Mouse (Mus musculus) brain, adult 2 months (tissue): ENCODE measurements around the gene Schip1.

ENCODE experiments used
- DNase-seq: peaks from one replicate; pipeline ENCODE4 v3.0.0; 2011; ENCODE audit warnings: low read depth, low spot score

Gene Schip1

DNA sequence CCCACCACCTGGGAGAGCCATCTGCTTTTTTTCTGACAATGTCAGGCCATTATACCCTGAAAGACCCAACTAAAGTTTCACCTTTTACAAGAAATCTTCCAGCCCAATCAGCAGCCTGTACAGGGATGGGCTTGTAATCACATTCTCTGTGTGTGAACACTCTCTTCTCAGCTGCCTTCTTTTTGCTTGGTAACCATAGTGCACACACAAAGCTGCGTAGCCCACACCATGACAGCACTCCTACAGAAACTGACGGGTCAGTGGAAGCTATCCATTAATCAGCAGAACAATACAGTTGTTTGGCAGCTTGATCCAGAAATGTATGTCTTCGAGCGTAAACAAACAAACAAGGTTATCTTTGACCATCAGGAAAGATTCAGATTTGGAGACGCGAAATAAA, 205.6 kb downstream of the Schip1 start:
- DNase-seq, result no peak

DNA sequence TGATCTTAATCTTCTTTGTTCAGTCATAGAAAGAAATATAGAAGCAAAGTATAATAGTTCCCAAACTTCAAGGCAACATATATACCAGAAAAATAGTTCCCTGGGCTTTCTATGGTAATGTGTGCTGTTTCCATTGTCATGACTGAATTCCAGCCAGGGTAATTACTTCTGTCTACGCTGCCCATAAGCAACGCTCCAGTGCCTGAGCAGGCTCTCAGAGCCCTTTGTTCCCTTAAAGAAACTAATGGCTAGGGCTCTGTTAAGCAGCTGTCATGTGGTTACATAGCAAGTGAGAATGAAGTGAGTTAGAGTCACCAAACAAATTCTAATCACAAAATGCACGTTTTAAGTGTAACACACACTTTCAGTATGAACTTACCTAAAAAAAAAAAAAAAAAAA, 206.9 kb downstream of the Schip1 start:
- DNase-seq, result no peak

DNA sequence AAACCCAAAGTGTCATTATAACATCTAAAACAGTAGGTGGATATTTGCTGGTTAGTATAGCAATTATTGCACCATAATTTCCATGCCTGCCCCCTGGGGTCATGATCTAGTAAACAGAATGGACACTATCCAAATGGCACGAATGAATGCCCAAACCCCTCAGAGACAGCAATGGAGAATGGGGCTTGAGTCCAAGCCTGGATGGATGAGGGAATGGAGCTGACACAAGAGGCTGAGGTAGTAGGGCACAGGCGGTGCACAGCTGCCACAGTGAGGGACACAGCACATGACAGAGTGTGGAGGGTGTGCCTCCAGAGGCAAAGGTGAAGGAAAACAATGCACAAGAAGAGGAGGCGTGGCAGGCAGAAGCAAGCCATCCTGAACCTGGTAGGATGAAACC, 207.3 kb downstream of the Schip1 start:
- DNase-seq, result no peak

DNA sequence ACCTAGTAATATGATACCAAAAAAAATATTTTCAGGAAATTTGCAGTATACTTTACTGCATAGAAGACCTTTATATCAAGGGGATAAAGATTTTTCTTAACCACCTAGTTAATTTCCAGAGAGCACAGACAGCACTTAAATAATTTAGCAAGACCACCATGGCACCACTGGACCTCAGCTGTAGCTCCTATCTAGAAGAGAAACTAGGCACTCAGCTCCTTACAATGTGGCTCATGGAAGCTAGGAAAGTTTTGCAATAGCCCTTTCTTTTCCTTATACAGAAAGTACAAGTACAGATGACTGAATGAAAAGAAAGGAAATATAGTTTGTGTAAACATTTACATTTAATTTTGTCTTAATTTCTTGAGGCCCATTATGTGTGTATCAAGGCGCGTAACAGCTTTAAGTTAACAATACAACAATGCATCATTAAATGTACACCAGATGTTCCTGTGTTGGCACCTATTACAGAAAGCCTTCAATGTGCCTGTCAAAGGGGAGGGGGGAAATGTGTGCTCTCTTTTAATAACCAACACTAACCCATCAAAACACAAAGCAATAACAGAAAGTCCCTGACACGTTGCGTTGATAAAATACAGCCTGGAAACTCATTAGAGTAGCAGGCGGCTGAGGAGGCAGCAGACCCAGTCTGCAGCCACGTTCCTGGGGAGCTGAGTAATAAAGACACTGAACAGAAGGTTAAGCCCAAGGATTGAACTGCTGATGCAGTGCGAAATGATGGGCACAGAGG, 218.4 kb downstream of the Schip1 start:
- DNase-seq, result no peak

DNA sequence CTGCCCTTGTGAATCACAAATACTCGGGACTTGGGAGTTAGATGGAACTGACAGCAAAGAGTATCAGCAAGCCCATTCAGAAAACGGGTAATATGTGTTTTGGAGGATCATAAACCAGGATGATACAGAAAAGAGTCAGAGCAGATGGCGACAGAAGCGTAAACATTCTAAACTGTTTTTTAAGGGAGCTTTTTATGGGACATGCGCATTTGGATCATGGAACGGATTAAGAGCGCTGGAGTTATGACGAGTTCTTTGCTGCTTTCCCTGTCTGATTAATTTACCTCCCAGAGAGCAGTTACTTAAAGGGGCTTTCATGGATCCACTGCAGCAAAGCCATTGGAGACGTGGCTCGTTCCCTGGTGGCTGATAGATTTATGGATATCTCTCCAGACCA, 219.0 kb downstream of the Schip1 start:
- peak; percentile 53 for DNase-seq

DNA sequence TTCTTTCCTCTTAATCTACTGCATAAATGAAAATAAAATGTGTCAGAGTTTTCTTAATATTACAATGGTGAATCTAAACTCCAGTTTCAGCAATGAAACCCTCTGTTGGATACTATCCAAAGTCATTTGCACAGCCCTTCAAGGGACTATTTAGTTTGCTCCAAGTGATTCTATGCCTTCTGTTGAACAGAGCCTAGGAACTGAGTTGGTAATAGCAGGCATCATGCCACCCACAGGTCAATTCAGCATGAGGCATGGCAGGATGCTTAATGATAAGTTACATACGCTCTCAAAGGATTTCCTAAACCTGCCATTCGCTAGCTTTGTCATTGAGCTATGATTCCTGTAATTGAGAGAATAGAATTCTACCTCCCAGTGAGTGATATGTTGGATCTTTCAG, 219.9 kb downstream of the Schip1 start:
- peak; percentile 10 for DNase-seq

DNA sequence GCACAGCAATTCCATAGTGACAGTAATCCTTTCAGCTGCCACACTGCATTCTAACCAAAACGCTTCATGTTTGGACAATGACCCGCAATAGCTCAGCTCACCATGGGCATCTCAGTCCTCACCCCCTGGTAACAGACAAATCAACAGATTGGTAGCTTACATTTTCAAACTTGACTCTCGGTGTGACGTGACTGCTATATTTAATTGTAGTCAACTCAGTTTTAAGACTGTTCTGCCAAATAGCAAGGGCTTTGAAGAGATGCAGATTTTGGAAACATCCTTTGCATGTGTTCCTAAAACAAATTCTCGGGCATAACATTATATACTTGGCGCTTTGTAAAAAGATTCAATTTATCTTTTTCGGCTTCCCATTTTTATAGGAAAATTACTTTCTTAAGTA, 232.2 kb downstream of the Schip1 start:
- DNase-seq, result peak; percentile 15

DNA sequence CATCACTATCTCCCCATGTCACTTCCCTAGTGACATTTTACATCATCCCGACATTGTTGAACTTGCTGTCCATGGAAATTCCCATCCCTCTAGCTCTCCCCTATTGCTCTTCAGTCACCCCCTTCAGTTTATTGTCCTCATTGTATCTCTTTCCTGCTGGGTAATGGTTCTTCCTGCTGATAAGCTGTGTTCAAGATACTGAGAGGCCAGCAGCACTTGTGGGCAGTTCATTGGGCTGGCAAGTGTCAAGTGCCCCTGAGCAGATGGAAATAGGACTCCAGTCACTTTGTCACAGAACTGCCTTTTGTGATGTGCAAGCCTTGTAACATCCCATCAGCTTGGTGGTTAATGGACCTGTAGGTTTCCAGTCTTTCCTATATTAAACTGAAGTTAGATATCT, 241.0 kb downstream of the Schip1 start:
- no peak for DNase-seq

DNA sequence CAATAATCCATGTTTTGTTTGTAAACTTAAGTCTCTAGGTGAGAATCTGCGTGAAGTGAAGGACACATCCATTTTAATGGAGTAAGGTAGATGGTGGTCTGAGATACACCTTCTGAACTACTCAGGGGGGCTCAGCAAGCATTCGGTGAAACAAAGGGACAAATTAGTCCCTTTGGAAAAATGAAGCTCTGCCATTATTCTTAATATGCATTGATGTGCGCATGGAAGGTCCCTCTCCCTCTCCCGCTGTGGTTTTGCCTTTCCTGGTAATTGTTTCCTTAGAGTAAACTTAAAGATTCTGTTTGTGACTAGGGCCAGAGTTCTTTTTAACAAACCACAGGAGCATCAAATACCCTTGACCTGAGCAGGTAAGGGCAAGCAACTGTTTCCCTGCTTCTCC, 242.1 kb downstream of the Schip1 start:
- no peak for DNase-seq

DNA sequence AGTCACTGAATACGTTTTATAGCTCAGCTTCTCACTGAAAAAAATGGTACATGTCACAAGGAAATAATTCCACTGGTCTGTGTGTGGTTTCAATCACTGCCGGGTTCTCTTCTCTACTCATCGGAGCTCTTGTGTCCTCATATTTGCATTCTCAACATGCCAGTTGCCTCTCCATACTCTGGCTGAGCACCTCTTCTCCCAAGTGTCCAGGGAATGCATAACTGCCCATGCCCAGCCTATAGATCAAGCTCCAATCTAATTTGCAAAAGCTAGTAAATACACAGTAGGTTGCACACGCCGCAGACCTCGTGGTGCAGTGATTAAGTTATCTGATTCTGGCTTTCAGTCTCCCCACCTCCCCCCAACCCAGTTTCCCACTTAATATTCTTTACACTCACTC, 261.0 kb downstream of the Schip1 start:
- DNase-seq, result no peak

DNA sequence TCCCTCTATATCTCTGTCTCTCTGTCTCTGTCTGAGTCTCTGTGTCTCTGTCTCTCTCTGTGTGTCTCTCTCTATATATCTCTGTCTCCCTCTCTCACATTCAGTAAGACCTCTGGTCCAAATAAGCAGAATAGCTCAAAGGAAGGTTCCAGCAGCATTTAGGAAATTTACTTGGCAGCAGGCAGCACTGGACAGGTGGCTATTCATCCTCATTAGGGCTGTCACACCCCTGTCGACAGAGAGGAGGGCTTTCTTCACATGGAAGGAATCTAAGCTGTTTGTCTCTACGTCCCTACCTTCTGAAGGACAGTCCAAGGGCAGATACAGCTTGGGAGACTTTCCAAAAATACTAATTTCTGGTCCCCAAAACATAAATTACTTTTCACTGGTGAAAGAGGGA, 267.9 kb downstream of the Schip1 start:
- DNase-seq, result no peak

DNA sequence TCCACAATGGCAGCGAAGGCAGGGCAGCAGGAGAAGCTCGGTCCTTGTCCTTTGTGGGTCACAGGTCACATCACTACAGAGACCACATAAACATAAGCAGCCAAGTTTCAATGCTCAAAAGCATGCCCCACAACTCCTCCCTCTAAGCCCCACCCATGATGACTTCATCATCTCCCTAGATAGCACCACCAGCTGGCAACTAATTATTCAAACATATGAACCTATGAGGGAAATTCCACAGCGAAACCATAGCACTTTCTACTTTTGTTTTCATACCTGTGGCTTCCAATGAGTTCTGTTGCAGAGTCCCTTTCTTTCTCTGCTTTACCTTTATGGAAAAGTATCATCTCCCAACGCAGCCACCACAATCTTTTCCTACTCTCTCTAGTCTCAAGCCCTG, 270.9 kb downstream of the Schip1 start:
- DNase-seq, result no peak

DNA sequence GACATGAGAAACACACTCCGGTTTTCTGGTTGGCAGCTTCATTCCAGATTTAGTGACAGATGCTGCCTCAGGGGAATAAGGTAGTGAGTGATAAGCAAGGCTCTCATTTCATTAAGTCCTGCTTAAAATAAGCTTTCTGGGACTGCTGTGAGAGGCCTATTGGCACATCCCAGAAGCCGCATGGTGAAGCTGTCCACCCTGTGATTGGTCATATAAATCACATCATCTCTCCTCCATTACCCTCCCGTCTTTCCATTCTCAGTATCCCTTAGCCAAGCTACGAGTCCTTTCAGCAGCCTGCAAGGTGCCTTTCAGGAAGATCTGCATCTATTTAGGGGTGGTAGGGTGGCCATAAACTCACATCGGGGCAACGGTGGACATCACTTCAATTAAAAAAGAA, 286.0 kb downstream of the Schip1 start:
- no peak for DNase-seq

DNA sequence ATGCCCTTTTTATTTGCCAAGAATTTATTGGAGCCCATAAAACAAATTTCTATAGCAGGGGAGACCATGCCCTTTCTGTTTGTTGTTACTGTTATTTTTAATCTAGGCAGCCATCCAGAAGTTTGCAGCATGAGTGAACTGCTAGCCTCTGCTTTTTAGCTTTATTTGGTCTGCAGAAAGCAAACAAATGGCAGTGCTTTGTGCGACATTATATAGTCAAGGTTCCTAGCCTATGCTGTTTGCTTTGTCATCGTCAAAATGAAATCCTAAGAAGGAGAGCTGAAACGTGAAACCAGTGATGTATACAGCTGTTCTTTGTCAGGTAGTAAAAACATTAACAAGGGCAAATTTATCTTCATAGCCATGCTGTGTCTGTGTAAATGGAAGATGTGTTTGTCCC, 286.9 kb downstream of the Schip1 start:
- no peak for DNase-seq

DNA sequence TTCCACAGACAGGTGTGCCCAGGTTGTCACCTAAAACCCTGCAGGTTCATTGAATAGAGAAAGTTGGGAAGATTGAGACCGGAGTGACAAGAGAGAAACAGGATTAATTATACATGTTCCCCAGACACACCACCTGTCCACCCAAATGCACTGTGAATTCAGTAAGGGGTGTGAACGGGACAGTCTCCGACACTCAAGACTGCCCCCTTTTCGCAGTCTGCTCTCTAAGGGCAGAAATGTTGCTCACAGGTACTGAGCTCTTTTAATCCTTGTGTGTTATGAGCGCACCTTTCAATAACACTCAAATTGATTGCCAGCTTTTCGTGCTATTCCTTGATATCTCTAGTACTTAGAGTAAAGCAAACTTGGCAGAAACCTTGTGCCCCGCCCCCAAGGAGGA, 288.4 kb downstream of the Schip1 start:
- DNase-seq, result no peak

DNA sequence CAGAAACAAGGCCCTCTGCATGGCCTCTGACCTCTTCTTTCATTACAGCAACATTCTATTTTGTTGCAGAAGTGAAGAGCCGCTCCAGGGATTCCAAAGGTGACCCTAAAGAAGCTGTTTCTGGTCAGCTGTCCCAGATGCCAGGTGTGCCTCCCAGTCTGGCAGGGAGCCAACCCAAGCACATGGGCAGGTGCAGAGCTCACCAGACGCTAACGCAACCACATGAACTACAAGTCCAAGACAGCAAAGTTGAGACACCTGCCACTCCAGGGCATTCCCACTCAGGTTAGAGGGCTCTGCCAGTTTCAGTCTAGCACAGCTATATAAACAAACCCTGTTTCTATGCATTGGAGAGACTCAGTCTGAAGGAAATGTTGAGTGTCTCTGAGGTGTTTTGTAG, 288.9 kb downstream of the Schip1 start:
- DNase-seq, result no peak

DNA sequence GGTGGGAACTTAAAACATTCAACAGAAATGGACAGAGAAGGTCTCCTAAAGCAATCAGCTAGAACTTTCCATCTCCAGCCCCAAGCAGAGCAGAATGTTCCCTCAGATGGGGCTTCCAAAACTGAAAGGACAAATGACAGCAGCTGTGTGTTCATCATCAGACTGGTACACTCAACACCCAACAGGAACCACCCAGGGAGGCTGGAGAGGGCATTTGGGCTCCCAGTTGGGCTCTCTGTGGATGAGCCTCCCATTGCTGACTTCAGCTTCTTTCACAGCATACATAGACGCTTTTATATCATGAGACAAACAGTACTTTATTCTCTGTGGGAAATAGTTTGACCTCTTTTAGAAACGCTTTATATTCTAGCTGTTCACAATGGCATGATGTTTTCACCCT, 291.9 kb downstream of the Schip1 start:
- peak; percentile 54 for DNase-seq

DNA sequence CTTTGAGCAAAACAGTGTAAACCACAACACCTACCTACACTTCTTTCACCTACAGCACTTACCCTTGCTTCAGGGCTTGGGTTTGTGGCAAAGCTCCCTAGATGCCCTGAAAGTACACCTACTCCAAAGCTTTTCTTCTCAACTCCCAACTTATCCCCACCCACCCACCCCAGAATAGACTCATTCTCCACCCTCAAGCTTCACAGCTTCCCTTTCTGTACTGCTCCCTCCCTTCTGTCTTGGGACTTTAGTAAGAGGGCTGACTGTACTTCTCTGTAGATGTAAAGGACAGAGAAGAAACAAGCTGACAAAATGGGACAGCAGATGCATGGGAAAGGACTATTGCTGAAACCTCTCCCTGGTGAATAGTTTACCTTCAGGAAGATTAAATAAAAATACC, 303.4 kb downstream of the Schip1 start:
- peak; percentile 75 for DNase-seq

DNA sequence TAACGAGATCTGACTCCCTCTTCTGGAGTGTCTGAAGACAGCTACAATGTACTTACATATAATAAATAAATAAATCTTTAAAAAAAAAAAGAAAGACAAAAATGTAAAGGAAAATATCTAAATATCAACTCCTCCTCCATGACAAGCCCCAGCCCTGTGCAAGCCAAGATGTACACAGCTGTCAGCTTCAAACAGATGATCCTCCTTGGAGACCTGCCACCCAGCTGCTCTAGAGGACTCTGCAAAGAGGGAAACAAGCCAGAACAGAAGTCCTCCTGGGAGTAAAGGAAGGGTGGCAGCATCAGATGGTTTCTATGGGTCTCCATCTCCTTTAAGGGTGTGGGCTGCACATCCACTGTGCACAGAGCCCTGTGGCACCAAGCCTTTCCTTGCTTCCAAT, 308.3 kb downstream of the Schip1 start:
- peak; percentile 54 for DNase-seq

DNA sequence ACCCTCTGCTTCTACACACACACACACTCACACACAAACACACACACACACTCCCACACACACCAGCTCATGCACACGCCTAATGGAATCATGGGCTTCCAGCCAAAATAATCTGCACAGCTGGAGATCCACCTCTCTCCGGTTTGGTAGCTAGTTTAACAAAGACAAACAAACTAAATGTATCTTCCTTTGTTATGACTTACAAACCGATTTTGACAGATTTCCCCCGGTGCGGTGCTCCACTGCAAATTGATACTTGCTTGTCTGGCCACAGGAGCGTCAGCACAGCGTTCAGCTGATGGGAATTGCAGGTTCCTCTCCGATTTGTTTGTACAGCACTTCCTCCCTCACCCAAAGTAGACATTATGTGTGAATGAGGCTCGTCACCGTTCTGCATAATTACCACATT, 310.5 kb downstream of the Schip1 start:
- DNase-seq, result peak; percentile 63

DNA sequence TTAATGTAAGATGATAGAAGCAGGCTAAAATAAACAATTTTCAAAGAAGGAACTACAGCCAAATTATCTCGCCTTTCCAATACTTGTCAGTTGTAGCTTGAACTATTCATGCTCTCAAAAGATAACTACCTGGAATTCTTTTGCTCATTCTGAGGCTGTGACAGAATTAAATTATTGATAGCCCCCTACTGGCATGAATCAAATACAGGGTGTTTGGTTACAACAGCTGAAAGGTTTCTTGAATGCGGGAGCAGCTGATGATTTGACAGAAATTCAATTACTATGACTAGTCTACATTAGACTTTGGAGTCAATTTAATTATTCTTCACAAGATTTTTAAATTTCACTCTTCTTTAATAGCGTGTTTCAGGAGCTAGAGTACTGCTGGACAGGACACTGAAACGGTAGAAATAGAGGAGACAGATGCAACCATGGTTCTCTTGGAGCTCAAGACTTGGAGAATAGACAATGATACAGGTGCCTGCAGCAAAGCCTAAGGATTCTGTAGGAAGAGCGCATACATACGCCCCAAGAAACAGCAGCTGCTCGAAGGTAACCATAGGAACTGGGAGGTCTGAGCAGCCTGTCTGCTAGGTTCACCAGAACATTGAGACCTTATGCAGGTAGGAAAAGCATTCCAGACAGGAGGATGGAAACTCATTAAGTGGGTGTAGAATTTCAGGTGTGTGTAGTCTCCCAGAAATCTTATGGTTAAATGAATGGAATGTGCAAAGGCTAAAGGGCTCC, 313.0 kb downstream of the Schip1 start:
- DNase-seq, result no peak

DNA sequence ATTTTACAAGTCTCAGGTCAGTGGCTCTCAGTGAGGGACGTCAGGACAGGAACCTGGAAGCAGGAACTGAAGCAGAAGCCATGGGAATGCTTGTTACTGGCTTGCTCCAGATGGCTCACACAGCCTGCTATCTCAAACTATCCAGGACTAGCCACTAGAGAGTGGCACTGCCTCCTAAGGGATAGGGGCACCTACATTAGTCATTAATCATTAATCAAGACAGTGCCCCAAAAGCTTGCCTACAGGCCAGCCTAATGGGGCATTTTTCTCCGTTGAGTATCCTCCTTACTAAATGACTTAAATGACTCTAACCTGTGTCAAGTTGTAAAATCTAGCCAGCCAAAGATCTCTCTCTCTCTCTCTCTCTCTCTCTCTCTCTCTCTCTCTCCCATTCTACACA, 314.2 kb downstream of the Schip1 start:
- no peak for DNase-seq

DNA sequence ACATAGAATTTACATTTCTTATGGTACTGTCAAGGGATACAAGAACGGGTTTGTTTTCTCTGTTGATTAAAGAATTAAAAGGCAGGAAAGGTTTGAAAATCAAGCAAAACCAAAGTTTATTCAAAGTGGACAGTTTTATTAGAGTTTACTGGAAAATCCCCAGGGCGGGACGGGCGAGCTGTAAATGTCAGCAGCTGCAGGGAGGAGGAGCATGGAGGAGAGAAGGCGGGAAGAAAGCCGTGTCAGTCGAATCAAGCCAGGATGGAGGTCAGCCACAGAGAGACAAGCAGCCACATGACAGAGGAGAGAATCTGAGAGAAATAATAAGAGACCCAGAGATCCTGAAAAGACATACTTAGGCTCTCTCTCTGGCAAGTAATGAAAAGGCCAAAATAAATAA, 314.6 kb downstream of the Schip1 start:
- peak; percentile 53 for DNase-seq
